Mouse (Mus musculus) brain, embryonic 14.5 days (tissue): Measurements from ENCODE around the gene Mphosph6.

Experiments used
- CTCF ChIP-seq: fragments of 200-500 bp; IDR thresholded peaks from 2 replicates; pipeline ENCODE4 v1.5.1; 2012; ENCODE audit warnings: inconsistent platforms, mild to moderate bottlenecking, moderate library complexity, borderline replicate concordance; ENCODE audit not compliant: insufficient read depth, insufficient read length; ENCODE audit errors: extremely low read depth
- POLR2A ChIP-seq: fragments of 200-500 bp; IDR thresholded peaks from 2 replicates; pipeline ENCODE4 v1.6.1; 2012; ENCODE audit warnings: mild to moderate bottlenecking, inconsistent platforms, borderline replicate concordance; ENCODE audit not compliant: poor library complexity, insufficient read depth, insufficient read length, severe bottlenecking; ENCODE audit errors: extremely low read depth

- TF ChIP-seq POLR2A, result no peak
- TF ChIP-seq CTCF, result no peak
Observed at GRCm38 (mm10) chr8:117776075-117776474, 25.7 kb downstream of the Mphosph6 start.
